Mouse (Mus musculus) kidney, adult 2 months (tissue): ENCODE data around the gene Appl2. TPM values are rescaled to one million over a fixed set of nuclear protein-coding genes. Genes with fewer than 3 reads are reported as not detected.

ENCODE experiments used
- DNase-seq: peaks from one replicate; pipeline ENCODE4 v3.0.0; 2021
- H3K27ac ChIP-seq: fragments of 200-500 bp; 2 replicates; pipeline ENCODE4 v1.5.1; 2012; ENCODE audit warnings: low read depth, low read length, control low read depth, inconsistent platforms; ENCODE audit not compliant: insufficient read depth
- H3K27me3 ChIP-seq: fragments of 200-500 bp; replicated peaks from 2 replicates; pipeline ENCODE4 v1.6.1; 2012; ENCODE audit warnings: mild to moderate bottlenecking, moderate library complexity, low read length, inconsistent platforms; ENCODE audit not compliant: control insufficient read depth, insufficient read depth
- H3K36me3 ChIP-seq: fragments of 200-500 bp; 2 replicates; pipeline ENCODE4 v1.6.1; 2012; ENCODE audit warnings: mild to moderate bottlenecking, moderate library complexity, low read length, inconsistent platforms; ENCODE audit not compliant: control insufficient read depth, insufficient read depth
- H3K4me1 ChIP-seq: fragments of 200-500 bp; 2 replicates; pipeline ENCODE4 v1.6.1; 2011; ENCODE audit warnings: low read length; ENCODE audit not compliant: control insufficient read depth, insufficient read depth
- H3K4me3 ChIP-seq: fragments of 200-500 bp; 2 replicates; pipeline ENCODE4 v1.5.1; 2011; ENCODE audit warnings: mild to moderate bottlenecking, low read depth, low read length, control low read depth; ENCODE audit not compliant: insufficient read depth
- CTCF ChIP-seq: fragments of 200-500 bp; conservative IDR thresholded peaks from 2 replicates; pipeline ENCODE4 v1.5.1; 2011; ENCODE audit warnings: low read depth, mild to moderate bottlenecking, control low read depth, low read length, moderate library complexity, mixed read lengths; ENCODE audit not compliant: insufficient read depth, insufficient read length
- POLR2A ChIP-seq: fragments of 200-500 bp; IDR thresholded peaks from one replicate; pipeline ENCODE4 v1.6.1; 2011; ENCODE audit warnings: low read depth, low read length, control low read depth
- WGBS: fragments of 180-500 bp; shearing (Covaris S2); methylation state at CpG from one replicate; pipeline ENCODE4 v1.1.7; 2018; 5-methylcytosine and 5-hydroxymethylcytosine counted together
- polyA plus RNA-seq: library from polyadenylated mRNA; depleted of rRNA; stranded (reverse); fragments of >200 nt; gene quantifications from 2 replicates; pipeline ENCODE4 v1.2.3, GENCODE M21; 2012

The Appl2 gene
- polyA plus RNA-seq, 1 experiment, result 18.7 TPM

GRCm38 (mm10) chr10:83644167-83644566 lies 4.4 kb downstream of the Appl2 start:
- Histone ChIP-seq H3K27me3 (no peaks in the 10 kb centered on the region), H3K4me1 (peaks cover 7% of the 10 kb centered on the region; the same call in 1 of the 2 replicates), H3K27ac (no peak overlapping the region), H3K36me3 (no peaks in the 10 kb centered on the region), H3K4me3 (no peak overlapping the region)
- 89% methylated on average over 8 of the region's 8 CpGs for WGBS
- TF ChIP-seq CTCF (no peak), POLR2A (no peak)
- DNase-seq, result no peak

DNA sequence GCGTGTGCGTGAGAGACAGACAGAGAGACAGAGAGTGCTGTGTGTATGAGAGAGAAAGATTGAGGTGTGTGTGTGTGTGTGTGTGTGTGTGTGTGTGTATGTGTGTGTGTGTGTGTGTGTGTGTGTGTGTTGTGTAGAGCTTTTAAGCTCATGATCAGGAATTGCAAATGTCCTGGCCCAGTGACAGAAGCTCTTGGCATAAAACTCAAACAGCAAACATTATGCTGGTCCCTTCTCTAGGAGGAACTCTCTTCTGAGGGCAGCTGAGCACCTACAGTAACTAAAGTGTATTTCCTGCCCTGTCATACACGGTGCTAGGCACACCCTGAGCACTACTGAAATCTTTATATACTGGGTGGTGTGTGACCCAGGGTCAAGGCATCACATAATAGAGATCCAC lies 6.9 kb downstream of the Appl2 start:
- no peak overlapping the region for H3K4me3 ChIP-seq
- H3K27ac ChIP-seq, result no peak overlapping the region
- 78% methylated on average over 3 of the region's 3 CpGs for WGBS
- DNase-seq, result no peak
- 0 out of 2 replicates have a peak, but pooled peaks cover 2% of the 10 kb centered on the region for H3K4me1 ChIP-seq
- TF ChIP-seq POLR2A, result no peak
- no peak for TF ChIP-seq CTCF
- no peaks in the 10 kb centered on the region for H3K27me3 ChIP-seq
- no peaks in the 10 kb centered on the region for H3K36me3 ChIP-seq

DNA sequence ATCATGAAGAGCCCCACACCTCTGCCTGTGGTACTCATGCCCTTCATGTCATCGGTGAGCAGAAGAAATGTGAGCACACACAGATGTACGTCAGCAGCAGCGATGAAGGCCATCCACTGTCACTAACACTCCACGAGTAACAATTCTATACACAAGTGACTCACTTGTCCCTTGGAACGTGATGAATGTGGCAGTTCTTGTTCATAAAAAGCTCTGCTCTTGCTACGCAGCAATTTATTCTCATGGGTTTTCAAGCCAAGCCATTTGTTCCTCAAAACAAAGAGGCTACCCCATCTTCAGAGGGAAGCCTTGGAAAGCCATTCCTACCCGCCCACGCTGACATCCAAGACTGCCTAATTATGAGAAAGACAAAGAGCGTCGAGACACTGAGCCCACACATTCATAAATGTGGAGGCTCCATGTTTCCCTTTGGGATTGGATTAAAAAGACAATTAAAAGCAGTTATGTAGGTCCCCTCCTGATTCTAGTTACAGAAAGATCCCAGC lies 8.6 kb downstream of the Appl2 start:
- H3K4me3 ChIP-seq, result no peak overlapping the region
- H3K27me3 ChIP-seq, result no peaks in the 10 kb centered on the region
- no peaks in the 10 kb centered on the region for H3K36me3 ChIP-seq
- 0 out of 2 replicates have a peak, but pooled peaks cover 2% of the 10 kb centered on the region for H3K4me1 ChIP-seq
- TF ChIP-seq CTCF (no peak), POLR2A (no peak)
- 80% methylated on average over 10 of the region's 10 CpGs for WGBS
- no peak overlapping the region for H3K27ac ChIP-seq
- no peak for DNase-seq

DNA sequence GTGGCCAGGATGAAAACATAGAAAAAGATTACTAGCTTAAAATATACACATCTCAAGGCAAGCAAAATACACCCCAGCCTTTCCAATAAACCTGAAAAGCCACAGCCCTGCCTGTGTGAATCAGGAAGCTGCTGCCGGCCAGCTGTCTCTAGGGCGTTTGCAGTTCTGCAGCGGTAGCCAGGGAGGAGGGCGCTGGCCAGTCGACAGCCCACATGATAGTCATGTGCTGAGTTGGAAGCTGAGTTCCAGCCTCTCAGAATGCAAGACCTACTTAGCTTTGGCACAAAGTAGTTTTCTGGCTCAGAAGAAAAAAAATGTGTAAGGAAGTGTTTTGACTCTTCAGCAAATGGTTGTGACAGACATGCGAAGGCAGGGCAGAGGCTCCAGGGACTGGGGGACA lies 11.2 kb downstream of the Appl2 start:
- H3K27me3 ChIP-seq, result no peaks in the 10 kb centered on the region
- peak; percentile 93 for DNase-seq
- no peak overlapping the region for H3K4me3 ChIP-seq
- 0 out of 2 replicates have a peak overlapping the region, but pooled peaks have one; percentile 56 for H3K27ac ChIP-seq
- H3K4me1 ChIP-seq, result 0 out of 2 replicates have a peak, but pooled peaks cover 2% of the 10 kb centered on the region
- WGBS, result 10% methylated on average over 6 of the region's 6 CpGs
- 0 out of 2 replicates have a peak, but pooled peaks have one; percentile 1 for TF ChIP-seq CTCF
- TF ChIP-seq POLR2A, result no peak
- H3K36me3 ChIP-seq, result no peaks in the 10 kb centered on the region

DNA sequence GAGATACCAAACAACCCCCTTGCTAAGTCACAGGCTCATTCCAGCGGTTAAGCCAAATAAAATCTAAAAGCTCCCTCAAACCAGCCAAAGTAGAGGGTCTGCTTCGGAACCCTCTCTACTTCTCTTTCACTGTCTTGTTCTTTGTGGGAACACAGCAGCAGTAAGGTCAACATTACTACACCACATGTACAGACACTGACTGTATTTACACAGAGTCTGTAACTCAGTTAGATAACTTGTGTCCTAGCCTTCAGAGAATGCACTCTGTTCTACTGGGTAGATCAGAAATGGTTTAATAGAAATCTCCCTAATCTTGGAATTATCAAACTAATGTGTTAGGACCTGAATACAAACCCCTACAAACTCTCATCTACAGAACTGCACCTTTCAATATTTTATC lies 12.3 kb downstream of the Appl2 start:
- Histone ChIP-seq H3K27ac (no peak overlapping the region), H3K27me3 (no peaks in the 10 kb centered on the region), H3K4me3 (no peak overlapping the region), H3K4me1 (0 out of 2 replicates have a peak, but pooled peaks cover 2% of the 10 kb centered on the region), H3K36me3 (no peaks in the 10 kb centered on the region)
- 96% methylated on average over 2 of the region's 2 CpGs for WGBS
- TF ChIP-seq POLR2A (no peak), CTCF (no peak)
- no peak for DNase-seq

- H3K4me1 ChIP-seq, result 0 out of 2 replicates have a peak, but pooled peaks cover 6% of the 10 kb centered on the region
- H3K36me3 ChIP-seq, result no peaks in the 10 kb centered on the region
- DNase-seq, result peak; percentile 41
- no peaks in the 10 kb centered on the region for H3K27me3 ChIP-seq
- H3K4me3 ChIP-seq, result no peak overlapping the region
- TF ChIP-seq POLR2A (no peak), CTCF (no peak)
- WGBS, result 46% methylated on average over 5 of the region's 5 CpGs
- no peak overlapping the region for H3K27ac ChIP-seq
Measured at GRCm38 (mm10) chr10:83634461-83634860, 14.1 kb downstream of the Appl2 start.

DNA sequence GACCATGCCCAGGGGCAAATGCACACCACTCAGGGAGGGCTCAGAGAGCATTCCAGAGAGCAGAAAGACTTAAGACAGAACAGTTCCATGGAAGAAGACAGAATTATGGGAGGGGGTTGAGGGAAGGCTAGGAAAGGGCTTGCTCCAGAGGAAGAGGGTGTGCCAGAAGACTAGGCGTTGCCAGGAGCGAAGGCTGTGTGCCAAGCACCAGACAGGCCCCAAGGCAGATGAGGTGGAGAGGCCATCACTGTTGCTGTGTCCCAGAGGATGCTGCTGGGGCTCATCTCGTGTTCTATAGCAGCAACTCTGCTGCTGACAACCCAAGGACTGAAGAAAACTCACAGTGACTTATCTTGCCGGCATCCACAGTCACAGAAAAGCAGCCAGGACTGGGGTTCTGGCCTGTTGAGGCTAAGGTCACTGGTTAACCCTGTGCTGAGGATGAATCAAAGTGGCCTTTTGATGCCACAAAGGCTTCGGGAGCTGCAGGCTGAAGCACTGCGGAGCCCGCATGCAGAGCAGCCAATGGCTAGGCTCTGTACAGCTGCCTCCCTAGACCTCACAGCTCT lies 15.6 kb downstream of the Appl2 start:
- DNase-seq, result no peak
- TF ChIP-seq CTCF (no peak), POLR2A (no peak)
- Histone ChIP-seq H3K4me3 (no peak overlapping the region), H3K36me3 (no peaks in the 10 kb centered on the region), H3K27ac (no peak overlapping the region), H3K27me3 (no peaks in the 10 kb centered on the region), H3K4me1 (0 out of 2 replicates have a peak, but pooled peaks cover 6% of the 10 kb centered on the region)
- WGBS, result 82% methylated on average over 7 of the region's 7 CpGs
